Mouse (Mus musculus) kidney, embryonic 14.5 days (tissue): ENCODE measurements around the gene C130032M10Rik. TPM values are rescaled to one million over a fixed set of nuclear protein-coding genes. Genes with fewer than 3 reads are reported as not detected.

Experiments
- ATAC-seq: fragments of 200-750 bp; cut with Nextera tagmentation; 2 replicates; pipeline ENCODE4 v1.8.0; 2017; ENCODE audit warnings: moderate number of reproducible peaks, mild to moderate bottlenecking, moderate TSS enrichment, moderate library complexity; ENCODE audit not compliant: low FRiP score, low TSS enrichment
- H3K27ac ChIP-seq: fragments of 300-500 bp; sonication (generic); 2 replicates; pipeline ENCODE4 v1.5.1; 2014; ENCODE audit warnings: low read depth, mild to moderate bottlenecking, low read length, moderate library complexity, mixed read lengths
- H3K27me3 ChIP-seq: fragments of 300-500 bp; sonication (generic); 2 replicates; pipeline ENCODE4 v1.6.1; 2014; ENCODE audit warnings: mild to moderate bottlenecking, low read length; ENCODE audit not compliant: control insufficient read depth, insufficient read depth
- H3K36me3 ChIP-seq: fragments of 300-500 bp; sonication (generic); 2 replicates; pipeline ENCODE4 v1.6.1; 2014; ENCODE audit warnings: low read length, mixed read lengths; ENCODE audit not compliant: control insufficient read depth, insufficient read depth
- H3K4me1 ChIP-seq: fragments of 300-500 bp; sonication (generic); 2 replicates; pipeline ENCODE4 v1.6.1; 2014; ENCODE audit warnings: low read length, mixed read lengths; ENCODE audit not compliant: control insufficient read depth, insufficient read depth
- H3K4me2 ChIP-seq: fragments of 300-500 bp; sonication (generic); replicated peaks from 2 replicates; pipeline ENCODE4 v1.6.1; 2014; ENCODE audit warnings: low read depth, mild to moderate bottlenecking, low read length
- H3K4me3 ChIP-seq: fragments of 300-500 bp; sonication (generic); 2 replicates; pipeline ENCODE4 v1.5.1; 2014; ENCODE audit warnings: mild to moderate bottlenecking, low read length
- H3K9ac ChIP-seq: fragments of 300-500 bp; sonication (generic); 2 replicates; pipeline ENCODE4 v1.6.1; 2014; ENCODE audit warnings: low read depth, mild to moderate bottlenecking, low read length, moderate library complexity
- H3K9me3 ChIP-seq: fragments of 300-500 bp; sonication (generic); 2 replicates; pipeline ENCODE4 v1.6.1; 2016; ENCODE audit warnings: low read length; ENCODE audit not compliant: control insufficient read depth
- WGBS: fragments of 180-500 bp; shearing (Covaris S2); extraction: QIAGEN DNeasy Blood & Tissue Kit; methylation state at CpG from one replicate; pipeline ENCODE4 v1.1.7; 2014; 5-methylcytosine and 5-hydroxymethylcytosine counted together
- polyA plus RNA-seq: library from polyadenylated mRNA; unstranded; fragments of >200 nt; fragmentation: Nextera tagmentation; extraction: Ambion mirVana; gene quantifications from 2 replicates; pipeline ENCODE4 v1.2.1, GENCODE M21; 2014

The C130032M10Rik gene
- polyA plus RNA-seq, 1 experiment from 2014 or later = 0.31 TPM

DNA sequence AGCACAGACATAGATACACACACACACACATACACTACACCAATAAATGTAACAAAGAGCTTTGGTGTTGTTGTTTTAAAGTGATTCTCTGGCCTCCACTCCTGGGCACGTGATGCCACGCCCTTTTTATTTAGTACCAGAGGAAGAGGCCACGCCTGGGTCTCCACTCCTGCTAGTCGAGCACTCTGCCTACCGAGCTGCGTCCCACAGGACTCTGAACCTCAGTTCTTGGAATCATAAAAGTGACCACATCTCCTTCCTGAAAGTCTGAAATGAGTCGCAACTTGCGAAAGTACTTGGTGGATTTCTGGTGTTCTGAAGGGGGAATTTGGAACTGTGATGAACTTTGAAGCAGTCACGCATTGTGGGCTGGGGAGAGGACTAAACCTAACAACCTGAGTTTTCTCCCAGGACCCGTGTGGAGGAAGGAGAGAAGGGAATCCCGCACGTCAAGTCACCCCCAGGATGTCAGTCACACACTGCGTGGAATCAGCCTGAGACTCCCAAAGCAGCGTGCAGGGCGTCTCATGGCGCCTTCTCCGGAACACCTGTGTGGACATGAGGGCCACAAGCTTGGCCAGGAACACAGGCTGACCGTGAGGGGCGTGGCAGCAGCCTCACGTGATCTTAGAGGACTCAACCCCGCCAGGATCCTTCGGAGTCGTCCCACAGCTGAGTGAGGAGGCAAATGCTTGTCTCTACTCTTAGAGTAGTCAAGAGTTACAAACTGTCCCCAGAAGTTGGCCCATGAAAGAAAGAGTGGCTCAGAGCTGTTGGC, 27.8 kb upstream of the C130032M10Rik start:
- no peak overlapping the region for H3K4me2 ChIP-seq
- ATAC-seq = no peak
- no peaks in the 10 kb centered on the region for H3K27me3 ChIP-seq
- no peak overlapping the region for H3K9ac ChIP-seq
- no peaks in the 10 kb centered on the region for H3K4me1 ChIP-seq
- H3K27ac ChIP-seq = no peak overlapping the region
- 76% methylated on average over 23 of the region's 23 CpGs for WGBS
- H3K4me3 ChIP-seq = no peak overlapping the region
- no peaks in the 10 kb centered on the region for H3K9me3 ChIP-seq
- H3K36me3 ChIP-seq = no peaks in the 10 kb centered on the region

DNA sequence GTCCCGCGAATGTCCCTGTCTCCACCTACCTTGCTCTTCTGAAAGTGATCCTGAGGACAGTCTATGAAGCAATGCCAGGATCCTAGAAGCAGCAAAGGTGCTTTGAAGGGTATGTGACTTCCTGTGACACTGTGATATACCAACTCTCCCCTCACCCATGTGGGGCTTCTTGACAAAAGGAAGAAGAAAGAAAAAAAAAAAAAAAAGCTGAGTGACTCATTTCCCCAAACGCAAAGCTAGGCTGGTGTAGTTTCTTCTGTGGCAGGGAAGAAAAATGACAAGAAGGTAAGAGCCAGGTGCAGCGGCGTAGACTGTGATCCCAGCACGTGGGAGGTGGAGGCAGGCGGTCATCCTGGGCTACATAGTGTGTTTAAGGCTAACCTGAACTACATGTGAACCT, 19.0 kb upstream of the C130032M10Rik start:
- no peaks in the 10 kb centered on the region for H3K27me3 ChIP-seq
- H3K4me2 ChIP-seq = no peak overlapping the region
- H3K36me3 ChIP-seq = no peaks in the 10 kb centered on the region
- H3K4me3 ChIP-seq = no peak overlapping the region
- 83% methylated on average over 7 of the region's 7 CpGs for WGBS
- ATAC-seq = no peak
- H3K4me1 ChIP-seq = no peaks in the 10 kb centered on the region
- no peak overlapping the region for H3K27ac ChIP-seq
- H3K9me3 ChIP-seq = no peaks in the 10 kb centered on the region
- H3K9ac ChIP-seq = no peak overlapping the region

DNA sequence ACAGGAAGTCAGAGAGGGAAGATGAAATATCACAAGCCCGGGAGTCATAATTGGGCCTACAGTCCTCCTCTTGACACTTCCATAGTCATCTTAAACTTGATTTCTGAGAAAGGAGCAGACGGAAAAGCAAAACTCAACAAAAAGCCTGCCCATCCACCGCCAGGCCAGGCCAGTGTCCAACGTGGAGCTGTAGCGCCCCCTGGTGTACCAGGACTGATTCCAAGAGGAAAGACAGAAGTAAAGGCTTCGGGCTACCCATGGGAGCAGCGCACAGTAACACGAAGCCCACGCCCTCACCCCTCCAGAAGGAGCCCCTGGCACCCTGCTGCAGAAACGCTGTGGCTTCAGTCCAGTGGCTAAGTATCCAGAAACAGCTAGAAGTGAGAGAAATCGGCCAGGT, 17.3 kb upstream of the C130032M10Rik start:
- H3K4me3 ChIP-seq = no peak overlapping the region
- no peak overlapping the region; the same call in 1 of the 2 replicates for H3K4me2 ChIP-seq
- H3K9me3 ChIP-seq = no peaks in the 10 kb centered on the region
- no peaks in the 10 kb centered on the region for H3K27me3 ChIP-seq
- H3K4me1 ChIP-seq = no peaks in the 10 kb centered on the region
- H3K27ac ChIP-seq = no peak overlapping the region
- no peaks in the 10 kb centered on the region for H3K36me3 ChIP-seq
- 5% methylated on average over 11 of the region's 11 CpGs for WGBS
- ATAC-seq = peak; percentile 84
- no peak overlapping the region for H3K9ac ChIP-seq

DNA sequence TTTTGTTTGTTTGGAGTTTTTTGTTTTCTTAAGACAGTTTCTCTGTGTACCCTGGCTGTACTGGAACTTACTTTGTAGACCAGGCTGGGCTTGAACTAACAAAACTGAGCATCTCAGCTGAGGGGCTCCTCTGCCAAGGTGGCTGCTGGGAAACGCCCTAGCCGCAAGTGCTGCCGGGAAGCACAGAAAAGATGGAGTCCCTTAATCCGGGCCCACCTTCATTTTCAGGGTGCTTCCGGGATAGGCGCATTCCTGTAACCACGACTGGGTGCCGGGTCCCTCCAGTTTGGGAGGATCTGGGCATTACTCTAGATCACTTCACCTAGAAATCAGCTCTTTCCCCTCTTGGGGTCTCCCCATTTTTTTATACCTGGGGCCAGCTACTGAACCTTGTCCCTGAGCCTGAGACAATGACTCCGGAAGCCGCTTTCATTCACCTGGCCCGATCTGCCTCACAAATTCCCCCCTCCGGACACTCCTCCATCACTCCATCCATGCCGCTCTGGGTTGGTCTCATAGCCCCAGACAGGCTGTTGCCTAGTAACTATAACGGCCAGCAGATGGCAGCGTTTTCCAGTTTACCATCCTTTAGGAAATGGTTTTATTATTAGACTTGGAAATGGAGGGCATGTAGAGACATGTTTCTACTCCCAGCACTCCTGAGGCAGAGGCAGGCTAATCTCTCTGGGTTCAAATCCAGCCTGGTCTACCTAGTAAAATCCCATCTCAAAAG, 15.5 kb upstream of the C130032M10Rik start:
- no peaks in the 10 kb centered on the region for H3K27me3 ChIP-seq
- no peaks in the 10 kb centered on the region for H3K4me1 ChIP-seq
- H3K9me3 ChIP-seq = no peaks in the 10 kb centered on the region
- H3K4me3 ChIP-seq = no peak overlapping the region
- ATAC-seq = peak; percentile 55; the same call in 1 of the 2 replicates
- no peak overlapping the region for H3K4me2 ChIP-seq
- H3K9ac ChIP-seq = no peak overlapping the region
- WGBS = 18% methylated on average over 15 of the region's 15 CpGs
- H3K36me3 ChIP-seq = no peaks in the 10 kb centered on the region
- no peak overlapping the region for H3K27ac ChIP-seq

DNA sequence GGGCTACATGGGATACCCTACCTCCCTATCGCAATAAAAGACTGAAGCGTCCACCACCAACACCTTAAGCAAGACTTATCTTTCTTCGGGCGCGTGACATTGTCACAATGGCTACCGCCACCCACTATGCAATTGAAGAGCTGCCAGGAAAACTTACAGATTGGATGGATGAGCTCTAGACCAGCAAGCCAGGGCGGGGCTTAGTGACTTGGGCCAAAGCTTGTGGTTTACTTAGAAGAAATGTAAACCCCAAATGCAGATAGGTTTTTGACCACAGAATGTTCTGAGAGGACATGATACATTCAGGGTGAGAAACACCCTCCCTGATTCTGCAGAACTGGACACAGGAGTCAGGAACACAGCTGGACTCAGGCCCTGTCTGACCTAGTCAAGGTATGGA, 14.4 kb upstream of the C130032M10Rik start:
- Histone ChIP-seq H3K27ac (no peak overlapping the region), H3K36me3 (no peaks in the 10 kb centered on the region), H3K9me3 (no peaks in the 10 kb centered on the region), H3K27me3 (no peaks in the 10 kb centered on the region), H3K4me3 (no peak overlapping the region), H3K4me2 (no peak overlapping the region), H3K9ac (no peak overlapping the region), H3K4me1 (no peaks in the 10 kb centered on the region)
- 95% methylated on average over 7 of the region's 7 CpGs for WGBS
- ATAC-seq = no peak

DNA sequence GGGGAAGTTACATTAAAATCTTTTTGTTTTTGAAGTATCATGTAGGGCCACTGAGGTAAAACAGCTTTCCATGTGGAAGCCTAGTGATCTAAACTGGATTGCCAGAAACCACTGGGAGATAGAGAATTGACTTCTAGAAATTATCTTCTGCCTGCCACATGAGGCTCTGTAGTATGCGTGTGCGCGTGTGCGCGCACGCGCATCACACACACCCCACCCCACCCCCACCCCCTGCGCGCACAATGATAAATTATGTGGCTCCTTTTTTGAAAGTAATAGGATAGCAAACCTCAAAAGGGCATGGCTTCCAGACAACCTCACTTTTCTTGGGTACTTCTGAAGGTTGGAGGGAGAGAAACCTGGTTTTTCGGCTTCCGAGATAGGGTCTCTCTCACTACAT, 13.6 kb upstream of the C130032M10Rik start:
- ATAC-seq = no peak
- no peak overlapping the region for H3K27ac ChIP-seq
- H3K36me3 ChIP-seq = no peaks in the 10 kb centered on the region
- no peaks in the 10 kb centered on the region for H3K27me3 ChIP-seq
- no peaks in the 10 kb centered on the region for H3K4me1 ChIP-seq
- no peak overlapping the region for H3K4me2 ChIP-seq
- H3K9me3 ChIP-seq = no peaks in the 10 kb centered on the region
- H3K4me3 ChIP-seq = no peak overlapping the region
- H3K9ac ChIP-seq = no peak overlapping the region
- 96% methylated on average over 11 of the region's 11 CpGs for WGBS

DNA sequence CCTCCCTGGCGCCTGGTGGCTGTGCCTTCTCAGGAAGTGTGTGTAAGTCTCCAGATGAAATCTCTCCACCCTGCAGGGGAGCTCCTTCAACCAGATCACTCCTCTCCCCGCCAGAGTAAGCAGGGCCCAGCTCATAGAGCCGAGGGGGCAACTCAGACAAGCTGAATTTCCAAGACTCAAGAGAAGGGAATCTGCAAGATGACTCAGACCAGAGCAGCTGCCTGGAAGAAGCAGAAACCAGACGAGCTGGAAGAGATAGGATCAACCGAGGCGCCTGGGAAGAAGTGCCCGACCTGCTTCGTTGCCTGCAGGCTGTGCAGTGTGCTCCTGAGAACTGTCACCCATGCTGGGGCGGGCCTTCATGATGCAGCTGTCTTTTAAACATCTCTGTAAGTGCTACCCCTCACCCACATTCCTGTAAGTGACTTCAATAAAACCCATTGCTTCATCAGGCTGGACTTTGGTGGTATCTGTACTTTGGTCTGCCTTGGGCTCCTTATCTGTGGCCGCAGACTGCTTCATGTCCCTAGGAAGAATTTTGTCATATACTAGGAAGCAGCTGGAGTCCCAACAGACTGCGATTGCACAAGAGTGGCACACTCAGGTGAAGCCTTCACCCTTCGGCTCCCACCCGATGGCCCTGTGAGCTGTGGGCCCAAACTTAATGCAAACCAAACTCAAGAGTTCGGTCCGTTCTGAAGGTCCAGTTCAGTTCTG, 12.6 kb upstream of the C130032M10Rik start:
- Histone ChIP-seq H3K9me3 (no peaks in the 10 kb centered on the region), H3K4me1 (no peaks in the 10 kb centered on the region), H3K27me3 (no peaks in the 10 kb centered on the region), H3K4me3 (no peak overlapping the region), H3K4me2 (no peak overlapping the region), H3K36me3 (no peaks in the 10 kb centered on the region), H3K9ac (no peak overlapping the region), H3K27ac (no peak overlapping the region)
- 63% methylated on average over 15 of the region's 15 CpGs for WGBS
- ATAC-seq = no peak

DNA sequence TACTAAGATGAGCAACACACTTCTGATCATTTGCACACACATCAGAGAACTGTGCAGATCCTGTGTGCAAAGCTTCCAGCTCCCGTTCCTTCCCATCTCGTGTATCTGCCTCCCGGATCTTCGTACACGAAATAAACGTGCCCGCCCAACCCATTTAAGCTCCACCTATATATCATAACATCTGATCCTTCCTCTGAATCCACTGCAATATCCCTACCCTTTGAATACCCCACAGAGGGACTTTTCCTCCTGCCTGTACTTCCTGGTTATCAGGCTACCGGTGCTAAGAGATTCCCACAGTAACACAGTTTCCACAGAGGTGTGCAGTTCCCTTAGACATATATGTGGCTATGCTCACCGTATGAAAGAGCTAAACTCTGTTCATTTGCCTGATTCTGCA, 10.7 kb upstream of the C130032M10Rik start, which contains the start of gene Ccr4:
Gene Ccr4, minus strand, starts transcription at position 101 of the 400 bp plus-strand sequence.
- Histone ChIP-seq H3K27me3 (no peaks in the 10 kb centered on the region), H3K4me1 (no peaks in the 10 kb centered on the region), H3K9ac (no peak within 1 kb of the TSS), H3K4me3 (no peak within 1 kb of the TSS), H3K9me3 (no peaks in the 10 kb centered on the region), H3K4me2 (no peak within 1 kb of the TSS), H3K27ac (no peak within 1 kb of the TSS), H3K36me3 (peaks cover 2% of the 10 kb centered on the region; the same call in 1 of the 2 replicates)
- 90% methylated on average over 9 of the region's 9 CpGs for WGBS
- no peak for ATAC-seq
